Mouse (Mus musculus): Measurements from ENCODE around the gene Fgfr2.
A peak's percentile ranks its signal among the peaks of the same experiment; 100 is the strongest.

Gene Fgfr2

GRCm38 (mm10) chr7:133024694-133025093 is 98.5 kb downstream of the Fgfr2 start:
- H3K27me3 ChIP-seq (ENCODE audit: control insufficient read depth, insufficient read depth, low read length, poor library complexity, severe bottlenecking), result no peaks in the 10 kb centered on the region
- DNase-seq (ENCODE audit: low read depth, low spot score), result no peak
- H3K36me3 ChIP-seq (ENCODE audit: control insufficient read depth, insufficient read depth, low read length, poor library complexity, severe bottlenecking), result no peaks in the 10 kb centered on the region

DNA sequence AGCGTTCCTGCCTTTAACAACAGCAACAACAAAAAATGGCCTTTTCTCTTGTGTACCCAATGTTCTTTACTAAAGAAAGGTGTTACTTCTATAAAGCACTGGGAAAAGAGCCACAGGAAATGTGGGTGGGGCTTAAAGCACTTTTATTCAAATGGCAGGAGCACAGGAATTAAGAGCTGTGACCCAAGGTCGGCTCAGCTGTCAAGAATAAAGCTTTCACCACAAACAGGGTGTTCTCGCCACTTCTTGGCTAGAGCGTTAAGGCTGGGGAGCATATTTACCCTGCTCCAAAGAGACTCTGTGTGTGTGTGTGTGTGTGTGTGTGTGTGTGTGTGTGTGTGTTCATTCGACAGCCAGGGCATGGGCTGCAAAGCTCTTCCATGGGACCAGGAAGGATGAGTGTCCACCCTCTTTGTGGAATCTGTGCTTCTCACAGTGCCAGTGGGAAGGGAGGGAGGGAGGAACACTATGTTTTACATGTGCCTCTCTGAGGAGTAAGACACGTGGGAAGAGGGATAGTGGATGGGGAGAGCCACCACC is 103.6 kb downstream of the Fgfr2 start:
- no peak for DNase-seq (ENCODE audit: low read depth, low spot score)
- Histone ChIP-seq H3K36me3 (ENCODE audit: control insufficient read depth, insufficient read depth, low read length, poor library complexity, severe bottlenecking) (no peaks in the 10 kb centered on the region), H3K27me3 (ENCODE audit: control insufficient read depth, insufficient read depth, low read length, poor library complexity, severe bottlenecking) (no peaks in the 10 kb centered on the region)

DNA sequence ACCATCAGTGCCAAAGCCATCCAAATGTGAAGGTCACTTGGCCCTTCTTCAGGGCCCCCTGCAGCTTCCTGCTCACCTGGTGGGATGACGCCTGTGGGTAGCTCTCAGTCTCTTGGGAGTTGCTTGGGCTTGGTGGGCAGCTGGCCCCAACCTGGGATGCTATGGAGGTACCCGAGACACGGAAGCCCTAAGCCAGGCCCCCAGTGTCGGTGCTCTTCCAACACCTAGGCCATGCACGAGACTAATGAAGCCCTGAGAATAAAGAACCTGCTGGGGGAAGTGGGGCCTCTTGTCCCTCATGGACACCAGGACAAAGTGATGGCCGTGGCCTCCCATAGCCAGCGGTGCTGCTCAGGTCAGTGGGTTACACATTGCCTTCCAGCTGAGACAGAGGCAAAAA is 104.2 kb downstream of the Fgfr2 start:
- Histone ChIP-seq H3K27me3 (ENCODE audit: control insufficient read depth, insufficient read depth, low read length, poor library complexity, severe bottlenecking) (no peaks in the 10 kb centered on the region), H3K36me3 (ENCODE audit: control insufficient read depth, insufficient read depth, low read length, poor library complexity, severe bottlenecking) (no peaks in the 10 kb centered on the region)
- DNase-seq (ENCODE audit: low read depth, low spot score), result no peak

- H3K27me3 ChIP-seq (ENCODE audit: control insufficient read depth, insufficient read depth, low read length, poor library complexity, severe bottlenecking), result no peaks in the 10 kb centered on the region
- DNase-seq (ENCODE audit: low read depth, low spot score), result no peak
- no peaks in the 10 kb centered on the region for H3K36me3 ChIP-seq (ENCODE audit: control insufficient read depth, insufficient read depth, low read length, poor library complexity, severe bottlenecking)
Observed at GRCm38 (mm10) chr7:133015416-133016070, 107.6 kb downstream of the Fgfr2 start.

GRCm38 (mm10) chr7:133014631-133015030 is 108.5 kb downstream of the Fgfr2 start:
- Histone ChIP-seq H3K27me3 (ENCODE audit: control insufficient read depth, insufficient read depth, low read length, poor library complexity, severe bottlenecking) (no peaks in the 10 kb centered on the region), H3K36me3 (ENCODE audit: control insufficient read depth, insufficient read depth, low read length, poor library complexity, severe bottlenecking) (no peaks in the 10 kb centered on the region)
- no peak for DNase-seq (ENCODE audit: low read depth, low spot score)

- Histone ChIP-seq H3K36me3 (ENCODE audit: control insufficient read depth, insufficient read depth, low read length, poor library complexity, severe bottlenecking) (no peaks in the 10 kb centered on the region), H3K27me3 (ENCODE audit: control insufficient read depth, insufficient read depth, low read length, poor library complexity, severe bottlenecking) (no peaks in the 10 kb centered on the region)
- no peak for DNase-seq (ENCODE audit: low read depth, low spot score)
Observed at GRCm38 (mm10) chr7:133013923-133014322, 109.2 kb downstream of the Fgfr2 start.

GRCm38 (mm10) chr7:133012637-133013366 is 110.3 kb downstream of the Fgfr2 start:
- Histone ChIP-seq H3K36me3 (ENCODE audit: control insufficient read depth, insufficient read depth, low read length, poor library complexity, severe bottlenecking) (no peaks in the 10 kb centered on the region), H3K27me3 (ENCODE audit: control insufficient read depth, insufficient read depth, low read length, poor library complexity, severe bottlenecking) (no peaks in the 10 kb centered on the region)
- DNase-seq (ENCODE audit: low read depth, low spot score), result no peak

DNA sequence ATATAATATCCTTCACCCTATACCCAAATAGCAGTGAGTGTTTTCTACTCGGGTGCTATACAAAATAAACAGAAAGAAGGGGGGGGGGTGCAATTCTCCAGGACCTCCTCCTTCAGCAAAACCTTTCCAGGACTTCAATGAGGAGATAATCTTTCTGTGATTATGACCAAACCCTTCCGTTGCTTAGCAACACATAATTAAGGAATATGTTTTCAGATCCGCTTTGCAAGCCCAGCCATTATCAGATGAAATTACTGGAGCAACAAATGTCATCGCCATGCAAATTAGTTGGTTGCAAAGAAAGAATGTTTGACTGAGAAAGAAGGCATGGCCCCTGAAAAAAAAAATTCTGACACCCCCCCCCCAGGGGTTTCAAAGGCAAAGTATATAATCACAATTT is 111.5 kb downstream of the Fgfr2 start:
- DNase-seq (ENCODE audit: low read depth, low spot score), result no peak
- no peaks in the 10 kb centered on the region for H3K27me3 ChIP-seq (ENCODE audit: control insufficient read depth, insufficient read depth, low read length, poor library complexity, severe bottlenecking)
- H3K36me3 ChIP-seq (ENCODE audit: control insufficient read depth, insufficient read depth, low read length, poor library complexity, severe bottlenecking), result no peaks in the 10 kb centered on the region

DNA sequence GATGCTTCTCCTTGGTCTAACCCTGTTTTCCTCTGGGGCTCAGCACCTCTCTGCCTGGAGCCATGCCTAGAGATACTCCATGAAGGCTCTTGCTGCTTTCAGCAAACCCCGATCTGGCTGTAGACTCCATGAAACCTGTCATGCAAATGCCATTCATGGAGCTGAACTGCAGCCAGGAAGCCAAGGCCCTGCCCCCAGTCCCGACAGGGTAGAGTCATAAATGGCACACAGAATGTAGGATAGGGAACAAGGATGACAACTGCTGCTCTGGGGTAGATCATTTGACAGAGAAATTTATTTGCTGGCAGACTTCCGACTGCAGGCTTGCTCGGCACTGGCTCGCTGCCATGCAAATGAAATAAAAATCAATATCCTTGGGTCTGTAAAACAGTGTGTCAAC is 112.0 kb downstream of the Fgfr2 start:
- DNase-seq (ENCODE audit: low read depth, low spot score), result no peak
- Histone ChIP-seq H3K36me3 (ENCODE audit: control insufficient read depth, insufficient read depth, low read length, poor library complexity, severe bottlenecking) (no peaks in the 10 kb centered on the region), H3K27me3 (ENCODE audit: control insufficient read depth, insufficient read depth, low read length, poor library complexity, severe bottlenecking) (no peaks in the 10 kb centered on the region)

DNA sequence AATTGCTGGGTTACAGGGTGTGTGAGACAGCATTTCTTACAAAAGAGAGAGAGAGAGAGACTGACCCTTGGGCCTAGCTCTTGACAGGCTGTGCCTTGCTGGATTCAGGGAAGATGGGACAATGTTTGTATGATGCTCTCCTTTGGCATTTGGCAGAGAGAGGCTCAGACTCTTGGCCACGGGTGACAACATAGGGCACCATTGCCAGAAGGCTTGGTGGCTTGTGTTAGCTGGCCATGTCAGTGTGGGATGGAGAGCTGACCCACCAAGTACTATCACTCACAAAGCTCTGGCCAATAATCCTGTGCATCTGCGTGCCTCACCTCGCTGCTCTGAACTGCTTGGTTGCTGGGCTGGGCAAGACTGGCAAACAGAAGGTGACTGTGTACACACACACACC is 112.7 kb downstream of the Fgfr2 start:
- no peaks in the 10 kb centered on the region for H3K36me3 ChIP-seq (ENCODE audit: control insufficient read depth, insufficient read depth, low read length, poor library complexity, severe bottlenecking)
- no peak for DNase-seq (ENCODE audit: low read depth, low spot score)
- H3K27me3 ChIP-seq (ENCODE audit: control insufficient read depth, insufficient read depth, low read length, poor library complexity, severe bottlenecking), result no peaks in the 10 kb centered on the region

DNA sequence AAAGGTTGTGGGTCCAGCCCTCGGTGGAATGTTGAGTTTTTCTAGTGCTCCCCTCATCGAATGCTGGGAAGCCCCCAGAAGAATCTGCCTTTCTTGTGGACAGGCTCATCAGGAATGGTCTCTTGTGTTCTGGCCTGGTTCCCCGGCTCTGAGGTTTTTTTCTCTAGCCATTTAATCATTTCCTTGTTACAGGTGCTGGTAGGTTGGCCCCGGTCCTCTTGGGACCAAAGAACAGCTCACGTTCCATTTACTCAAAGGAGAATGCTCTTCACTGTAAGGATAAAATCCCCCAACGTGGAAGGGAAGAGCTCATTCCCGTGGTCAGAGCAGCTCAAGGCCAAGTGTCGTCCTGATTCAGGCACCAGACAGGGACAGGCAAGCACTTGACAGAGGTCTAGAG is 113.5 kb downstream of the Fgfr2 start:
- Histone ChIP-seq H3K27me3 (ENCODE audit: control insufficient read depth, insufficient read depth, low read length, poor library complexity, severe bottlenecking) (no peaks in the 10 kb centered on the region), H3K36me3 (ENCODE audit: control insufficient read depth, insufficient read depth, low read length, poor library complexity, severe bottlenecking) (no peaks in the 10 kb centered on the region)
- no peak for DNase-seq (ENCODE audit: low read depth, low spot score)

DNA sequence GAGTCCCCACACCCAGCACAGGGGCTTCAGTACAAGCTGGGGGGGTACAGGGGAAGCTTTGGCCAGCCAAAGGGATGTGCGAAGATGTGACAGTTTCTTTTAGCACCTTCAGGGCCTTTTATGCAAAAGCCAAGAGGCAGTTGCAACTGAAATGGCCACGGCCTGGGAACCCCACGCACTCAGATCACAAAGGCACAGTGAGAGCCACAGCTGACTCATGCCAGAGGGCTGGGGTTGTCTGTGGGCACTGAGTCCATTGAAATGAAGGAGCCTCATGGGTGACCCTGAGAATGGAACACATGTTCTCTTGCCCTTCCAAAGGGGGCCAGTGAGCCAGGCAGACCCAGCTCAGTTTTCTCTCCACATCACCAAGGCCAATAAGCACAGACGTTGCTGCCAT is 114.5 kb downstream of the Fgfr2 start:
- DNase-seq (ENCODE audit: low read depth, low spot score), result no peak
- Histone ChIP-seq H3K27me3 (ENCODE audit: control insufficient read depth, insufficient read depth, low read length, poor library complexity, severe bottlenecking) (no peaks in the 10 kb centered on the region), H3K36me3 (ENCODE audit: control insufficient read depth, insufficient read depth, low read length, poor library complexity, severe bottlenecking) (no peaks in the 10 kb centered on the region)

GRCm38 (mm10) chr7:133007343-133007742 is 115.8 kb downstream of the Fgfr2 start:
- no peaks in the 10 kb centered on the region for H3K36me3 ChIP-seq (ENCODE audit: control insufficient read depth, insufficient read depth, low read length, poor library complexity, severe bottlenecking)
- H3K27me3 ChIP-seq (ENCODE audit: control insufficient read depth, insufficient read depth, low read length, poor library complexity, severe bottlenecking), result no peaks in the 10 kb centered on the region
- no peak for DNase-seq (ENCODE audit: low read depth, low spot score)

DNA sequence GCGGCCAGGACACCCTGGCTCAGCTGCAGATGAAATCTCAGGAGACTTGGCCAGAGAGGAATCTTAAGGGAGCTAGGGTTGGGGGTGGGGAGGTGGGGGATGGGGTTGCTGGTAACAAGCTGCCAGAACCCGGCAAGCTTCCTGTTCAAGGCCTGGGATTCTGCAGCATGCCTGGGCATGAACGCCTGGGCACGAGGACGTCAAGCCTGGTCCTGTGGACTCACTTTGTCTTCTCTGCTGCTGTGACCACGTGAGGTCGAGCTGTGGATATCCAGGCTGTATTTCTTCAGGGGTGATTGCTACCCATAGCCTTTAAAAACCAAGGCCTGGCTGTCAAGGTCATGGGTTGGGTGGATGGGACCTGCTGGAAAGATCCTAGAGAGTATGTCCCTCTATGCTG is 117.4 kb downstream of the Fgfr2 start:
- H3K36me3 ChIP-seq (ENCODE audit: control insufficient read depth, insufficient read depth, low read length, poor library complexity, severe bottlenecking), result no peaks in the 10 kb centered on the region
- no peaks in the 10 kb centered on the region for H3K27me3 ChIP-seq (ENCODE audit: control insufficient read depth, insufficient read depth, low read length, poor library complexity, severe bottlenecking)
- DNase-seq (ENCODE audit: low read depth, low spot score), result no peak

DNA sequence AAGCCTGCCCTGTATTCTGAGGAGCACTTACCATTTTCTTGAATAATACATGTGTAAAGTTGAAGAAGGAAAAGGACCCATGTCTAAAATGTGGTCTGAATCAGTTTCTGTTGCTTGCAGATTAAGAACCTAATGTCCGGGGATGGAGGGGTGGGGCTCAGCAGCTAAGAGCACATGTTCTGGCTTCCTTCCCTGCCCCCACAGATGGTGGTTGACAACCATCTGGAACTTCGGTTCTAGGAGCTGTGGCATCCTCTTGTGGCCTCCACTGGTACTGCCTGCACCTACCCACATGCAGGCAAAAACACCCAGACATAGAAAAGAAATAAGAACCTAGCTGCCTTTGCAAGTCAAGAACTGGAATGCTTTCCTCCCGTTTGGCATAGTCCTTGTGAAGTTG is 119.7 kb downstream of the Fgfr2 start:
- peak; percentile 76 for DNase-seq (ENCODE audit: low read depth, low spot score)
- Histone ChIP-seq H3K36me3 (ENCODE audit: control insufficient read depth, insufficient read depth, low read length, poor library complexity, severe bottlenecking) (no peaks in the 10 kb centered on the region), H3K27me3 (ENCODE audit: control insufficient read depth, insufficient read depth, low read length, poor library complexity, severe bottlenecking) (no peaks in the 10 kb centered on the region)
